Mouse (Mus musculus): ENCODE measurements around the gene Ptgs2. TPM values are rescaled to one million over a fixed set of nuclear protein-coding genes. Genes with fewer than 3 reads are reported as not detected.

The Ptgs2 gene
- total RNA-seq, 2 experiments from 2014 or later, result 0.17 to 0.18 TPM

DNA sequence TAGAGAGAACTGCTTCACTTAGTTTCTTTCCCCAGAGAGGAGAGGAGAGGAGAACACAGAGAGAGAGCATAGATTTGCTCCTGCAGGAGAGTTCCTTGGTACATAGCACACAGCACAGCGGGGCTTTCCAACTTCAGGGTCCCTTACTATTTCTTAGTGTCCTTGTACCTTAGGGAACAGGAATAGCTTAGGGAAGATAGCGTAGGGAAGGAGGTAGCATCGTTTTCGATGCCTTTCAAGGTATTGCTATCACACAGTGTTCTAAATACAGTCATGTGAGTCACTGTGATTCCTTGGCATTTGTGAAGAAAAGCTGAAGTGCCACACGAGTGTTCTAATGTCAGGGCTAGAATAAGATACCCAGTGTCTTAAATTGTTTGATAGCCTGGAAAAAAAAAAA, 18.5 kb downstream of the Ptgs2 start:
- no peak for DNase-seq
- intact Hi-C loops (cut with DNase I), result no loop called here
- Histone ChIP-seq H3K4me3 (no peak overlapping the region), H3K27ac (no peak overlapping the region)
- TF ChIP-seq CTCF (IDR thresholded peaks at IDR 0.05), result no peak

DNA sequence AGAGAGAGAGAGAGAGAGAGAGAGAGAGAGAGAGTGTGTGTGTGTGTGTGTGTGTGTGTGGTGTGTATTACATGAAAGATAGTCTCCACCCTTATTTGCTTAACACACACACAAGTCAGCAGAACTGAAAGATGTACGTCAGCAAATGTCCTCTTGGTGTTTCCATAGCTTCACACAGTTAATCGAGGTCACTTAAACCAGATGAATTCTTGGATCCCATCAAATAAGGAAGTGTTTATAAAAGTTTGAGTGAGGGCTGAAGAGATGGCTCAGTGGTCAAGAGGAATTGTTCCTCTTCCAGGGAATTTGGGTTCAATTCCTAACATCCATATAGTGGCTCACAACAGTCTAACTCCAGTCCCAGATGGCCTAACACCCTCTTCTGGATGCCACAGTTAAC, 25.7 kb downstream of the Ptgs2 start:
- TF ChIP-seq CTCF (IDR thresholded peaks at IDR 0.05), result no peak
- no peak overlapping the region for H3K4me3 ChIP-seq
- no peak overlapping the region for H3K27ac ChIP-seq
- no peak for DNase-seq
- intact Hi-C loops (cut with DNase I), result no loop called here

DNA sequence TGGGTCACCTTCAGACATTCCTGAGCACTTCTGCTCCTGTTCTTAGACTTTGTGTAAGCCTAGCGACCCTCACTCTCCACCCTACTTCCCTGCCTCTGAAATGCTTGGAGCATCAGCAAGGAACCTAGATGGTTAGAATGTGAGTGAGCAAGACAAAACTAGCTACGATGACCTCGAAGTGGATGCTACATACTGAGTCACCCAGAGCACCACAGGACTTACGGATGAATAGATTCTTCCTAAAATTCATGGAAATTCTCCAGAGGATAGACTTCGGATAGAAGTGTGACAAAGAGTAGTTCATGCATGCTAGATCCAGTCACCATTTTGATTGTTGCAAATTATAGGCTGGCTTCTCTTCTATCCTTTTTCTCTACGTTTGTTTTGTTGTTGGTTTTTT, 30.2 kb downstream of the Ptgs2 start:
- intact Hi-C loops (cut with DNase I), result no loop called here
- Histone ChIP-seq H3K27ac (no peak overlapping the region), H3K4me3 (no peak overlapping the region)
- no peak for DNase-seq
- TF ChIP-seq CTCF (IDR thresholded peaks at IDR 0.05), result no peak

DNA sequence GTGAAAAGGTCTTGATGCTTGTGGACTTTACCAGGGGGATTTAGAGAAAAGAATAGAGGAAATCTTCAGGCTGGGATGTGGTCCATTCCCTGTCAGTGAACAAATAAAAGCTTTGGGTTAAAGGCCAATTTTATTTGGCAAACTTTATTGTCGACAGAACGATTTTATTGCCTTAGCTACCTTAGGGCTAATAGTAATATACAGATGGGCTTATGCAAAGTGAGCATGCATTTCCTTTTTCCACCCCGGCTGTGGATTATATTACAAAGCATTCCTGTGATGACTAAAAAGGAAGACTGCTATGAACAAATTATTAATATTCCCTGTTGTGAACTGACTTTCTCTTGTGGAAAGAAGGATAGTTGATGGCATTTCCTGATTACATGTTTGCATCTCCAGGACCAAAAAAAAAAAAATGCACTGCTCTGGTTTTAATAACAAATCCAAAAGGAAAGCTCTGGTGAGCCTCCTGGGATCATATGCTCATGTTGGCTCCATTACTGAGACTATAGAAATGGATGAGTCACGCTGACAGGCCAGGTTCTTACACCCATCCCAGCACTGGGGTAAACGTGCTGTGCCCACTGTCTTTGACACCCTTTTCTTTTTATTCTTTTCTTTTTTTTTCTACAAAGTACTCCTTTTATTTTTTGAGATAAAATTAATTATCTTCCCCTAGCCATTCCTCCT, 30.9 kb downstream of the Ptgs2 start:
- no peak for DNase-seq
- no peak for TF ChIP-seq CTCF (IDR thresholded peaks at IDR 0.05)
- Histone ChIP-seq H3K4me3 (no peak overlapping the region), H3K27ac (no peak overlapping the region)
- intact Hi-C loops (cut with DNase I), result no loop called here

DNA sequence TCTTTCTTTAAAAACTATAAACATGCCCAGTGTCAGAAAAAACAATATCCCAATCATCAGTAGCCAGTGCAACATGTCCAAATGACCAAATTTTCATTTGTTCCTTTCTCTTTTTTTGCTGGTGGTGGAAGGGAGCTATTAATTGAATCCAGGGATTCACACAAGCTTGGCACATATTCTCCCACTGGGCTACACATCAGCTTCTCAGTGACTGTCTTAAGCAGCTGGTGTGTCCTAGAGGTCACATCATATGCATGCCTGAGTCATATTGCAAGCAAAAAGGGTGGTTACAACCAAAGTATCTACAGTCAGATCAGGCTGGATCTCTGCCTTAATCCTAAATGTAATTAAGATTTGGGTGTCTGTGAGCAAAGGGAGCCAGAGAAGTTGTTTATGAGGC, 35.5 kb downstream of the Ptgs2 start:
- DNase-seq, result no peak
- TF ChIP-seq CTCF (IDR thresholded peaks at IDR 0.05), result no peak
- Histone ChIP-seq H3K4me3 (no peak overlapping the region), H3K27ac (no peak overlapping the region)
- intact Hi-C loops (cut with DNase I), result no loop called here

DNA sequence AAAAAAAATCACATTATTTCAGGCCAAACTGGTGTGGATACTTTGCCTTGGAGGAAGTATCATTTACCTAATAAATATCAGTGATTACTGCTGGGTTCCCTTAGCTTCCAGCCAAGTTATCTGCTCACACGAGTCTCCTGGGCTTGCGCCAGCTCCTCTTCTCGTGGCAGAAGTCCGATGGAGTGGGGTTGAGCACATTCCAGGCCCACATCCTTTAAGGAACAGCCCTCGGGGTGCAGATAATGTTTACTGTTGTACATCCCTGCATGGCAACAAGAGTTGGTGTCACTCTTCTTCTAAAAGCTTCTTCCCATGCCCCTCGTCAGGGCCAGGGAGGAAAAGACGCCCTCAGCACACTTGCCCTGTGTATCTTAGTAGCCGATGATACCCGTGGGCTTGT, 39.9 kb downstream of the Ptgs2 start:
- intact Hi-C loops (cut with DNase I), result no loop called here
- DNase-seq, result peak; percentile 52
- Histone ChIP-seq H3K4me3 (no peak overlapping the region), H3K27ac (peak overlapping the region; percentile 13; the same call in 1 of the 2 replicates)
- no peak for TF ChIP-seq CTCF (IDR thresholded peaks at IDR 0.05)

DNA sequence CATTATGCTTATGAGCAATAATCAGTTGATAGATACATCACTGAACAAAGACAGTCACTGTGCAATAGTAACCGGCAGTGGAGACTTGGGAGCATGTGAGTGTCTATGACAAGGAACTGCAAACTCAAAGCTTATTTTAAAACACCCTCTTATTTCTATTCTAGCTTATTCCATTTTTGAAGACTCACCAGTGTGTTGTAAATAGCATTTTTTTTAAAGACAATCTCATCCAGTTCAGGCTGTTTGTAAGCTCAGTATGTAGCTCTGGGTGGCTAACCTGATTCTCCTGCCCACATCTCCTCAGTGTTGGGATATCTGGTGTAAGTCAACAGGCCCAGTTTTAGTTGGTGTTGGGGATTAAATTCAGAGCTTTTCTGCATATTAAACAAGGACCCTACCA, 42.1 kb downstream of the Ptgs2 start:
- H3K27ac ChIP-seq, result no peak overlapping the region
- intact Hi-C loops (cut with DNase I), result no loop called here
- no peak overlapping the region for H3K4me3 ChIP-seq
- no peak for DNase-seq
- no peak for TF ChIP-seq CTCF (IDR thresholded peaks at IDR 0.05)

DNA sequence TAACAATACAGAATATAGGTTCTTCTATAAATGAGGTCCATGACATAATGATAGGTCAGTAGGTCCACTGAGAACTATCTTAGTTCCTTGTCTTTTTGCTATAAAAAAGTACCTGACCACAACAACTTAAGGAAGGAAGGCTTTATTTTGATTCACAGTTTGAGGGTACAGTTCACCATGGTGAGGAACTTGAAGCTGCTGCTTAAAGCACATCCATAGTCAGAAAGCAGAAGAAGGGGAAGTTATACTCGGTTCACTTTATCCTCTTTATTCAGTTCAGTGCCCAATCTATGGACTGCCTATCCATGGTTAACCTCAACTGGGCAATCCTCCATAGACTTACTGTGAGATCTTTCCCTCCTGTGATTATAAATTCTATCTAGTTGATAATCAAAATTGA, 43.7 kb downstream of the Ptgs2 start:
- intact Hi-C loops (cut with DNase I), result no loop called here
- no peak overlapping the region for H3K27ac ChIP-seq
- DNase-seq, result no peak
- no peak for TF ChIP-seq CTCF (IDR thresholded peaks at IDR 0.05)
- H3K4me3 ChIP-seq, result no peak overlapping the region

DNA sequence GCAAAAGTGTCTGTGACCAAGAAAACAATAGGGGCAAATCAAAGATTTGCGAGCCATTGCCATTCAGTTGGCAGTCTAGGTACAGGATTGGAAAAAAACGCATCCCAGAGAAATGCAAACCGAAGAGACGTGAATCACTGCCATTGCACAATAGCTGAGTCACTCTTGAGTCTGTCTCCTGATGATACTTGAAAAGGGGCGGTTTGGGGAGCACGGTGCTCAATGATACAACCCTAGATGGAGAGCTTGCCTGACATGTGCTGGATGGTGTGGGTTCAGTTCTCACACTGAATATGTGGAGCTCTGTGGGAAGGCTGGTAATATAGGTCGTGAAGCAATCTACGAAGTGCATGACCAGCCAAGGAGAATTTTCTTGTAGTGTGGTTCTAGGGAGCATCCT, 45.2 kb downstream of the Ptgs2 start:
- DNase-seq, result peak; percentile 37
- intact Hi-C loops (cut with DNase I), result no loop called here
- no peak overlapping the region for H3K27ac ChIP-seq
- no peak overlapping the region for H3K4me3 ChIP-seq
- TF ChIP-seq CTCF (IDR thresholded peaks at IDR 0.05), result no peak

DNA sequence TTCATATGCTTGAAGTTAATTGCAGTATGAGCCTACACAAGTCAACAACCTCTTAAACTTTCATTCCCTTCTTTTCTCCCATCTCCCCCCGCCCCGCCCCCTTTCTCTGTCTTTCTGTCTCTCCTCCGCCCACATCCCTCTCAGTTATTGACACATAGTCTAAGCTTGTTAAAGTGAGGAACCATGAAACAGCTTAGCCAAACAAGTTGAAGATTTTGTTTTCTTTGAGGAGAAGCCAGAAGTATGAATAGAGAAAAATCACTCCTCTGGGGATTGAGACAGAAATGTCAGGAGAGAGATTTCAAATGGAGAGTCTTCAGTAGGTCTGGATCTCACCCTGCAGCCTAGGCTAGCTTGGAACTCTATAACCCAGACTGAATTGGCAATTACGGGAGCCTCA, 47.4 kb downstream of the Ptgs2 start:
- Histone ChIP-seq H3K27ac (no peak overlapping the region), H3K4me3 (no peak overlapping the region)
- no peak for DNase-seq
- intact Hi-C loops (cut with DNase I), result no loop called here
- no peak for TF ChIP-seq CTCF (IDR thresholded peaks at IDR 0.05)

DNA sequence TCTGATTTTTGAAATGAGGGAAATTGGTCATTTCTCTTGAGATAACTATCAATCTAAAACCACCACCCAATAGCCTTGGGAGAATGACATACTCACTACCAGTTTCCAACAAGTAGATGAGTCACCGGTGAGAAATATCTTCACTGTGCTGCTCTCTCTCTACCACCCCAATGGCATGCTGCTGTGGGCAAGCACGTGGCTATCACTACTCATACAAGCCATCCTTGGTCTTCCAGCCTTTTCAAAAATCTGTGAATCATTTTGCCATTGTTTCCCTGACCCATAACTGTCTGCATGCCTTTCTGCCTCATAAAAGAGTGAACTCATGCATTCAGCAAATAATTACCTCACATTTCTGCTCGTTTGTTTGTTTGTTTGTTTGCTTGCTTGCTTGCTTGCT, 51.6 kb downstream of the Ptgs2 start:
- no peak for DNase-seq
- TF ChIP-seq CTCF (IDR thresholded peaks at IDR 0.05), result no peak
- H3K4me3 ChIP-seq, result no peak overlapping the region
- no peak overlapping the region for H3K27ac ChIP-seq
- intact Hi-C loops (cut with DNase I), result no loop called here

Small RNA genes within 50 kb of the gene (microRNA-seq; reads per million reads assigned to microRNA genes)
- gene Gm44329, result not detected

Other genes with a start within 250 kb of the Ptgs2 start
- gene Pla2g4a, start 138.7 kb upstream of the Ptgs2 start, total RNA-seq (2021), result 1 to 10 TPM; 1.6 to 2.5 TPM
- gene Pdc, start 219.4 kb downstream of the Ptgs2 start, total RNA-seq (2021), result under 1 TPM in 1 of 2 experiments, not detected in 1; 0.20 TPM